Mouse (Mus musculus): Measurements from ENCODE around the gene Yy2. TPM values are rescaled to one million over a fixed set of nuclear protein-coding genes. Genes with fewer than 3 reads are reported as not detected.

Yy2 gene
- total RNA-seq (2021) (under 1 TPM in 1 of 2 experiments, not detected in 1; 0.59 TPM), polyA plus RNA-seq (2012; rRNA removed) (0.04 TPM in 2 replicates)
- long read RNA-seq: 0 reads

DNA sequence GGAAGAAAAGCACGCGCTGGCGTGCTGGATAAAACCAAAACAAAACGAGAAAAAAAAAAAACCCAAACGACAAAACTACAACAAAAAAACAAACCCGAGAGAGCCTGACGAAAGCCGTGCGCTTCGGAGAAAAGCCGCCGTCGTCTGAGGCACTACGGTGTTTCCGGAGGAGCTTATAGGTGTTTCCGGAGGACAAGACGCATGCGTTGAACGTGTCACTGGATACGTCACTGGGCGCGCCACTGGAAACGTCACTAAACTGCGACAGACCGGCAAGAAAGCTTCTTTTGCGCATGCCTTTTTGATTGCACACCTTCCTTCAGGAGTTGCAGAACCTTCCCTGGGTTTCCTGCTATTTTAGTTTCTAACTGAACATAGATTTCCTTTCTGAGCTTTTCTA lies at the start of gene Yy2:
Gene Yy2 (minus strand): TSS at position 146 of the 400 bp plus-strand sequence.
- DNase-seq: no peak

- peak; percentile 33 for DNase-seq
Observed at GRCm38 (mm10) chrX:157612894-157613293, 44.1 kb upstream of the Yy2 start.

DNA sequence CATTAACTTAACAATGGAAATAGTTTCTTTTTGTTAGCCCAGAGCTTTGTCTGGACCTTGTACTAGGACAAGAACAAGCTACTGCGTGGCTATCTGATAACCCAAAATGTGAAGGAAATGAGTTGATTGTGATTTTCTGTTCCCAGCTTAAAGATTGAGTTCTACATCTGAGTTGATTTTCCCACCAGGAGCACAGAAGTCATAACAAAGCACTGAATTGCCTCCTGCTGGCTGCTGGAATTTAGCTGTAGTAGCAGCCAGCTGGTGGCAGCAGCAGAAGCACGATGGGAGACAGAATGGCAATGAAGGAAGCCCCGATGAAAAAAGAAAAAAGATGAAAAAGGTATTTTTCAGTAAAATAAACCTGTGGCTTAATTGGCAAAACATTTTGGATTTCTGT lies 32.7 kb upstream of the Yy2 start:
- peak; percentile 19 for DNase-seq

DNA sequence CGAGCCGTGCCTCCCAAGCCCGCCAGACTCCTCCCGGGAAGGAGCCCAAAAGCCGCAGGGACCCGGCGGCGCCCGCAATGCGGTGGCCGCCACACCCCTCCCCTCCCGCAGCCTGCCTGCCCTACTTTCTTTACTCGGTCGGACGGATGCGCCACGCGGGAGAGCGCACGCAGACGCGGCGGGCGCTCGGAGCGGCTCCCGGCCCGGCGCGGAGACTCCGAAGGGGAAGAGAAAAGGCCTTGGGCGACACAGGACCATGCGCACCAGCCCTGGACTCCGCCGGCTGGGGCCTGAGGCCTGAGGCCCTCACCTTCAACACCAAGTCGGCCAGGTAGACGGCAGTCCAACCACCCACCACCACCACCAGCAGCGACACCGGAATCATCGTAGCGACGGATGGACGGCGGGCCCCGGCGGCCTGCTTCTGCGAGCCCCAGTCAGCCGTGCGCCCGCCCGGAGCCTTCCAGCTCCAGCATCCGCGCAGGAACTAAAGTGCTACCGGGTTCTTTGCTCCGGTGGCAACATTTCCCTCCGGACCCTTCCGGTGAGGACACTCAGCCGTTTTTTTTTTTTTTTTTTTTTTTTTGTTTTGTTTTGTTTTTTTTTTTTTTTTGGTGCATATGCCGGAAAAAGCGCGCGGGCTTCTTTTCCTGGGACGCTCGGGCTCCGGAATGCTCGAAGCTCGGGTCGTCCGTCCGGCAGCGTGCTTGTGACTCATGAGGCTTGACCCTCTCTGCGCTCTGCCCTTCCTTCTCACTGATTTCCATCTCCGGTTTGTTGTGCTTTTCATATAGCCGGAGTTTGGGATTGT lies 29.6 kb upstream of the Yy2 start, which contains the start of gene Mbtps2:
Gene Mbtps2 (minus strand): TSS at position 530 of the 811 bp plus-strand sequence.
- DNase-seq: peak; percentile 70

GRCm38 (mm10) chrX:157597585-157598185 lies 28.9 kb upstream of the Yy2 start:
- DNase-seq: no peak

DNA sequence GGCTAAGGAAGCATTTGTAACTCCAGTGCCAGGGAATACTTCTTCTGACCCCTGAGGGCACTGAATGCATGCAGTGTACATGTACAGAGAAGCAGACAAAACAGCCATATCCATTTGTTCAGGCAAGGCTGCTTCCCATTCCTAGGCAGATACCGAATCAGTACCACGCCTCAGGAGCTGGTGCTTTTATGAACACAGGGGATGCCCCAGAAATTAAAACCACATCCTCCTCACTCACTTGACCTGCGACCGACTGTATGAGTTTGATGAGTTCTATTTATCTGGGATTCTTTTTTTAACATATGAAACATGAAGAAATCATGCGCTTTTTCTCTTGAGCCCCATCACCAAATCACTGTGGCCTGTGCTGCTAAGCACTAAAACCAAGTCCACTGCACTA lies 28.0 kb upstream of the Yy2 start:
- DNase-seq: no peak

- DNase-seq: no peak
Observed at GRCm38 (mm10) chrX:157595927-157596326, 27.1 kb upstream of the Yy2 start.

- DNase-seq: no peak
Observed at GRCm38 (mm10) chrX:157594606-157595005, 25.8 kb upstream of the Yy2 start.

DNA sequence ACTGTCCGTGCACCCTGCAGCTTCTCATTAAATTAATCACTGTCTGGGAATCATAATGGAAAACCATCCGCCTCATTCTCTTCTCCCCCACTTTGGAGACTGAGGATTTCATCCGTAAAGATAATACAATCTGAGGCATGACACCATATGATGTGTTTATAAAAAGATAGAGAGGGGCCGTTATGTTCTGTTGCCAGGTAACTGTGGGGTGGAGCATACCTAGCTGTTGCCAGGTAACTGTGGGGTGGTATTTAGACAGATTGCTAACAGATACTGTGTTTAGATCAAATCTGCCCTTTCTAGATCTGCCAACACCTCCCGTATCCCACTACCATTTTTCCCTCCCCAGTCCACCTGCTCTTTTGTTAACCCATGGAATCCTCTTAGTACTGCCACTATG lies 18.2 kb upstream of the Yy2 start:
- DNase-seq: no peak

GRCm38 (mm10) chrX:157586397-157586796 lies 17.6 kb upstream of the Yy2 start:
- DNase-seq: no peak

DNA sequence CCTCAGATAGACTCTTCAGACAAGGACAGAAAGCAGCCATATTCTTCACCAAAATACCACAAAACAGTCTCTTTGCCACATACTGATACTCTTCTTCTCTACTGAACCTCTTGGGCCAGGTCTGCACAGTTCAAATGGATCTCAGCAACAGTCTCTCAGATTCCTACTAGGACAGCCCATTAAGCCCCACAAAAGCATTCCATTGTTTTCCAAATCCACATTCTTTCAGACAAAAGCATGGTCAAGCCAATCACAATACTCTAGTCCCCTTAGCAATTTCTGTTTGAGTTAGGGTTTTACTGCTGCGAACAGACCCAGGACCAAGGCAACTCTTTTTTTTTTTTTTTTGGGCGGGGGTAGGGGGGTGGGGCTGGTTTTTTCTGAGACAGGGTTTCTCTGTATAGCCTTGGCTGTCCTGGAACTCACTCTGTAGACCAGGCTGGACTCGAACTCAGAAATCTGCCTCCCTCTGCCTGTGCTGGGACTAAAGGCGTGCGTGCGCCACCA lies 10.4 kb upstream of the Yy2 start:
- no peak for DNase-seq

- no peak for DNase-seq
Observed at GRCm38 (mm10) chrX:157574683-157575082, 5.9 kb upstream of the Yy2 start.

GRCm38 (mm10) chrX:157563794-157564193 lies 5.0 kb downstream of the Yy2 start:
- DNase-seq: no peak

- no peak for DNase-seq
Observed at GRCm38 (mm10) chrX:157547082-157547481, 21.7 kb downstream of the Yy2 start.

Other genes starting within 250 kb of the Yy2 start
- under 1 TPM; 0.12 to 0.28 TPM for gene Phex, start 153.7 kb downstream of the Yy2 start, total RNA-seq (2021)
- not detected in 2 replicates for gene Phex, start 153.7 kb downstream of the Yy2 start, polyA plus RNA-seq (2012; rRNA removed)
- 10 to 100 TPM; 13.8 to 21.8 TPM for gene Sms, start 76.7 kb downstream of the Yy2 start, total RNA-seq (2021)
- gene Sms, start 76.7 kb downstream of the Yy2 start, polyA plus RNA-seq (2012; rRNA removed): 10.8 and 13.1 TPM in 2 replicates
- gene Mbtps2, start 29.7 kb upstream of the Yy2 start, total RNA-seq (2021): 10 to 100 TPM; 19.7 to 21.4 TPM
- gene Mbtps2, start 29.7 kb upstream of the Yy2 start, polyA plus RNA-seq (2012; rRNA removed): 2.7 and 6.7 TPM in 2 replicates
- gene Smpx, start 129.9 kb upstream of the Yy2 start, total RNA-seq (2021): 10 to 100 TPM; 20.6 to 36.2 TPM
- gene Smpx, start 129.9 kb upstream of the Yy2 start, polyA plus RNA-seq (2012; rRNA removed): 0.67 and 0.93 TPM in 2 replicates
- not detected for gene Klhl34, start 249.4 kb upstream of the Yy2 start, total RNA-seq (2021)
- not detected in 2 replicates for gene Klhl34, start 249.4 kb upstream of the Yy2 start, polyA plus RNA-seq (2012; rRNA removed)